Mouse (Mus musculus) olfactory bulb, adult 2 months (tissue): ENCODE results near the gene Nfu1.

Experiments
- CTCF ChIP-seq: fragments of 200-500 bp; IDR thresholded peaks from 2 replicates; pipeline ENCODE4 v1.5.1; 2012; ENCODE audit warnings: low read depth, mild to moderate bottlenecking, low read length, moderate library complexity; ENCODE audit not compliant: insufficient read depth
- POLR2A ChIP-seq: fragments of 200-500 bp; IDR thresholded peaks from 2 replicates; pipeline ENCODE4 v1.6.1; 2012; ENCODE audit warnings: mild to moderate bottlenecking, low read depth, low read length, moderate library complexity; ENCODE audit not compliant: insufficient read depth

DNA sequence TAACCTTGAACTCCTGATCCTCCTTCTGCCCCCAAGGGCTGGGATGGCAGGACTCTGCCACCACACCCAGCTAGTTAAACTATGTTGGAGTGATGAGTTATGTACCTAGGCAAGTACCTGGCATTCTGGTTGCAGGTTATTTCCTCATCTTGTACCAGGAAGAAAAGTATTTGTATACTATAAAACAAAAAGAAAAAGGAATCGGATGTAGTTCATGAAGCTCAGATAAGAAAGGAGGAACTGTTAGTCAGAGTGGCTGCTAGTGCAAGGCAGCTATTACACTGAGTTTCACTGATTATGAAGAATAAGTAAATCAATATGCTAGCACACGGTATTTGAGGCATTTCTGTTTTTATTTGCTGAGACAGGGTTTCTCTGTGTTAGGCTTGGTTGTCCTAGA, 35.9 kb downstream of the Nfu1 start:
- TF ChIP-seq POLR2A, result no peak
- no peak for TF ChIP-seq CTCF
